Mouse (Mus musculus) gastrocnemius, postnatal 10 days (tissue): ENCODE data around the gene Mapkapk2. TPM values are rescaled to one million over a fixed set of nuclear protein-coding genes. Genes with fewer than 3 reads are reported as not detected.

Source experiments
- DNase-seq: peaks from one replicate; pipeline ENCODE4 v3.0.0; 2021; ENCODE audit warnings: mixed read lengths
- total RNA-seq, 2 experiments: library from RNA; stranded (reverse); gene quantifications; 2 replicates each; pipeline ENCODE4 v1.2.3; 2021

Mapkapk2 gene
- total RNA-seq, 2 experiments from 2014 or later: 171 to 177 TPM

- DNase-seq: no peak
Measured at GRCm38 (mm10) chr1:131020425-131021310, 77.0 kb downstream of the Mapkapk2 start.

- no peak for DNase-seq
Measured at GRCm38 (mm10) chr1:131019492-131020098, 78.0 kb downstream of the Mapkapk2 start, which contains the start of gene Il10. TSS of gene Il10 (plus strand) at chr1:131019845.

GRCm38 (mm10) chr1:131015879-131016278 is 81.7 kb downstream of the Mapkapk2 start:
- no peak for DNase-seq

GRCm38 (mm10) chr1:131015281-131015680 is 82.3 kb downstream of the Mapkapk2 start:
- no peak for DNase-seq

- DNase-seq: no peak
Measured at GRCm38 (mm10) chr1:131013926-131014325, 83.7 kb downstream of the Mapkapk2 start.

- DNase-seq: no peak
Measured at GRCm38 (mm10) chr1:131012494-131012893, 85.1 kb downstream of the Mapkapk2 start.

- DNase-seq: no peak
Measured at GRCm38 (mm10) chr1:131010201-131011153, 87.1 kb downstream of the Mapkapk2 start.

GRCm38 (mm10) chr1:131006069-131006468 is 91.6 kb downstream of the Mapkapk2 start:
- no peak for DNase-seq

Other genes starting within 250 kb of the Mapkapk2 start
- under 1 TPM in 1 of 2 experiments, not detected in 1; 0.38 TPM for gene Fcmr, start 232.2 kb downstream of the Mapkapk2 start, total RNA-seq
- not detected for gene Il24, start 210.4 kb downstream of the Mapkapk2 start, total RNA-seq
- not detected for gene Il20, start 186.4 kb downstream of the Mapkapk2 start, total RNA-seq
- under 1 TPM in 1 of 2 experiments, not detected in 1; 0.28 TPM for gene Il19, start 157.7 kb downstream of the Mapkapk2 start, total RNA-seq
- gene Il10, start 78.0 kb downstream of the Mapkapk2 start, total RNA-seq: not detected
- gene Dyrk3, start 40.5 kb upstream of the Mapkapk2 start, total RNA-seq: under 1 TPM; 0.12 to 0.14 TPM
- 10 to 100 TPM; 24.4 to 26.4 TPM for gene Eif2d, start 55.4 kb upstream of the Mapkapk2 start, total RNA-seq
- 1 to 10 TPM; 3.1 to 4.3 TPM for gene Rassf5, start 147.4 kb upstream of the Mapkapk2 start, total RNA-seq
- gene Ikbke, start 181.8 kb upstream of the Mapkapk2 start, total RNA-seq: 1 to 10 TPM; 2.8 to 3.6 TPM